Mouse (Mus musculus) cerebral cortex, adult 2 months (tissue): ENCODE data around the gene 4930447C04Rik.

Experiments used
- WGBS: fragments of 180-500 bp; shearing (Covaris S2); methylation state at CpG from one replicate; pipeline ENCODE4 v1.1.7; 2018; 5-methylcytosine and 5-hydroxymethylcytosine counted together

4930447C04Rik gene

GRCm38 (mm10) chr12:72940071-72940821 is at the start of gene 4930447C04Rik:
Gene 4930447C04Rik (minus strand): TSS chr12:72940774.
- 2% methylated on average over 39 of the region's 39 CpGs for WGBS

- WGBS: 84% methylated on average over 8 of the region's 8 CpGs
These were observed 42.7 kb upstream of the 4930447C04Rik start for GRCm38 (mm10) chr12:72983071-72983857.

- 83% methylated on average over 10 of the region's 10 CpGs for WGBS
These were observed 42.0 kb upstream of the 4930447C04Rik start for GRCm38 (mm10) chr12:72982616-72983015.

GRCm38 (mm10) chr12:72979236-72979635 is 38.7 kb upstream of the 4930447C04Rik start:
- WGBS: 74% methylated on average over 5 of the region's 5 CpGs

GRCm38 (mm10) chr12:72977851-72978250 is 37.3 kb upstream of the 4930447C04Rik start:
- WGBS: 75% methylated on average over 3 of the region's 3 CpGs

GRCm38 (mm10) chr12:72976718-72977117 is 36.1 kb upstream of the 4930447C04Rik start:
- WGBS: 3% methylated on average over 12 of the region's 12 CpGs

- WGBS: 22% methylated on average over 7 of the region's 7 CpGs
These were observed 35.6 kb upstream of the 4930447C04Rik start for GRCm38 (mm10) chr12:72976172-72976571.

- 6% methylated on average over 6 of the region's 6 CpGs for WGBS
These were observed 32.6 kb upstream of the 4930447C04Rik start for GRCm38 (mm10) chr12:72973161-72973560.

- 70% methylated on average over 14 of the region's 14 CpGs for WGBS
These were observed 30.0 kb upstream of the 4930447C04Rik start for GRCm38 (mm10) chr12:72970620-72971019.

- 92% methylated on average over 7 of the region's 7 CpGs for WGBS
These were observed 27.0 kb upstream of the 4930447C04Rik start for GRCm38 (mm10) chr12:72967541-72967940.

GRCm38 (mm10) chr12:72962761-72963160 is 22.2 kb upstream of the 4930447C04Rik start:
- WGBS: 68% methylated on average over 6 of the region's 6 CpGs

- 94% methylated on average over 3 of the region's 3 CpGs for WGBS
These were observed 17.9 kb upstream of the 4930447C04Rik start for GRCm38 (mm10) chr12:72958446-72958845.

- 73% methylated on average over 6 of the region's 6 CpGs for WGBS
These were observed 17.4 kb upstream of the 4930447C04Rik start for GRCm38 (mm10) chr12:72957829-72958424.

- 79% methylated on average over 4 of the region's 4 CpGs for WGBS
These were observed 14.3 kb upstream of the 4930447C04Rik start for GRCm38 (mm10) chr12:72954906-72955305.

GRCm38 (mm10) chr12:72953858-72954257 is 13.3 kb upstream of the 4930447C04Rik start:
- 88% methylated on average over 5 of the region's 5 CpGs for WGBS

- 93% methylated on average over 5 of the region's 5 CpGs for WGBS
These were observed 12.5 kb upstream of the 4930447C04Rik start for GRCm38 (mm10) chr12:72953089-72953488.

GRCm38 (mm10) chr12:72947335-72947734 is 6.8 kb upstream of the 4930447C04Rik start:
- 50% methylated on average over 2 of the region's 2 CpGs for WGBS

- WGBS: 6% methylated on average over 8 of the region's 8 CpGs
These were observed 5.5 kb upstream of the 4930447C04Rik start for GRCm38 (mm10) chr12:72946064-72946395.

GRCm38 (mm10) chr12:72945301-72946063 is 4.9 kb upstream of the 4930447C04Rik start:
- 2% methylated on average over 71 of the region's 89 CpGs for WGBS

- 5% methylated on average over 24 of the region's 24 CpGs for WGBS
These were observed 4.0 kb upstream of the 4930447C04Rik start for GRCm38 (mm10) chr12:72944411-72945225.

GRCm38 (mm10) chr12:72943574-72944110 is 3.1 kb upstream of the 4930447C04Rik start:
- WGBS: 9% methylated on average over 2 of the region's 2 CpGs
